ENCODE assay signal across 22 mouse cellular contexts in genomic region chr3:28431459-28431858, GRCm38 (mm10).
"Had no signal": no experiment of that assay in that cellular context is flagged by ENCODE, and none has a peak within 500 bp of the region (broad histone marks: within the 10 kb centered on the region; RNA-seq: fewer than 3 reads in every experiment).

No protein-coding gene starts in this region.

- H3K9ac ChIP-seq: limb, embryonic 13.5 days; liver, embryonic 12.5 days; liver, embryonic 15.5 days; lung, embryonic 15.5 days; midbrain, embryonic 13.5 days; neural tube, embryonic 13.5 days had no signal

- DNase-seq: kidney, postnatal 14 days; kidney, postnatal 4 days; layer of hippocampus, adult 9-11 months; liver; lung, adult 18-20 months; lung, postnatal 10 days; lung, postnatal 36 days; retina, postnatal 1 day; right cerebral cortex, postnatal 25 days; thymus, adult 18-20 months; thymus, postnatal 36 days had no signal

- H3K36me3 ChIP-seq: limb, embryonic 10.5 days; limb, embryonic 13.5 days; liver, embryonic 12.5 days; liver, embryonic 15.5 days; lung, embryonic 15.5 days; midbrain, embryonic 10.5 days; midbrain, embryonic 13.5 days; neural tube, embryonic 13.5 days had no signal

- H3K9me3 ChIP-seq: limb, embryonic 10.5 days; limb, embryonic 13.5 days; liver, embryonic 12.5 days; liver, embryonic 15.5 days; lung, embryonic 15.5 days; megakaryocyte, embryonic 14.5 days; midbrain, embryonic 10.5 days; midbrain, embryonic 13.5 days; neural tube, embryonic 13.5 days had no signal

- H3K4me2 ChIP-seq: limb, embryonic 13.5 days; liver, embryonic 12.5 days; liver, embryonic 15.5 days; lung, embryonic 15.5 days; midbrain, embryonic 13.5 days; neural tube, embryonic 13.5 days had no signal

- ATAC-seq: liver, embryonic 12.5 days; midbrain, embryonic 13.5 days; midbrain, embryonic 16.5 days had no signal

- H3K27ac ChIP-seq: limb, embryonic 10.5 days; limb, embryonic 13.5 days; liver, embryonic 12.5 days; liver, embryonic 15.5 days; lung, embryonic 15.5 days; midbrain, embryonic 10.5 days; midbrain, embryonic 13.5 days; neural tube, embryonic 13.5 days had no signal

- H3K4me3 ChIP-seq: limb, embryonic 10.5 days; limb, embryonic 13.5 days; liver, embryonic 12.5 days; liver, embryonic 15.5 days; lung, embryonic 15.5 days; megakaryocyte, embryonic 14.5 days; midbrain, embryonic 10.5 days; midbrain, embryonic 13.5 days; myocyte; neural tube, embryonic 13.5 days had no signal

- H3K4me1 ChIP-seq: limb, embryonic 10.5 days; limb, embryonic 13.5 days; liver, embryonic 15.5 days; lung, embryonic 15.5 days; midbrain, embryonic 10.5 days; midbrain, embryonic 13.5 days; neural tube, embryonic 13.5 days had no signal

- H3K27me3 ChIP-seq: limb, embryonic 13.5 days; liver, embryonic 12.5 days; liver, embryonic 15.5 days; lung, embryonic 15.5 days; megakaryocyte, embryonic 14.5 days; midbrain, embryonic 13.5 days; neural tube, embryonic 13.5 days had no signal
